8 mouse cellular contexts compared by ENCODE assay signal in genomic region chr6:119902204-119903080, GRCm38 (mm10). TPM values are rescaled to one million over a fixed set of nuclear protein-coding genes. Genes with fewer than 3 reads are reported as not detected.
DNase-seq lines count a peak whose midpoint lies in the region; ATAC-seq lines count a peak whose summit lies in the region.

Gene Rad52, plus strand, starts transcription at chr6:119902698.

- H3K4me3 ChIP-seq in hindbrain, embryonic 11.5 days (ENCODE audit: low read depth, low read length) = peak within 1 kb of the TSS; percentile 70

- H3K36me3 ChIP-seq in hindbrain, embryonic 11.5 days (ENCODE audit: control insufficient read depth, insufficient read depth, low read length) = no peaks in the 10 kb centered on the region

- ATAC-seq in hindbrain, embryonic 11.5 days (ENCODE audit: low FRiP score) = peak; percentile 93

- H3K4me2 ChIP-seq in hindbrain, embryonic 11.5 days (replicated peaks; ENCODE audit: low read depth, low read length) = peak within 1 kb of the TSS; percentile 69

- no peaks in the 10 kb centered on the region for H3K4me1 ChIP-seq in hindbrain, embryonic 11.5 days (replicated peaks; ENCODE audit: control insufficient read depth, insufficient read depth, low read length)

- no peaks in the 10 kb centered on the region for H3K9me3 ChIP-seq in hindbrain, embryonic 11.5 days (ENCODE audit: control insufficient read depth, low read length)

- 1% methylated on average over 63 of the region's 67 CpGs for WGBS in hindbrain, embryonic 11.5 days

- H3K27ac ChIP-seq in hindbrain, embryonic 11.5 days (ENCODE audit: low read depth, low read length) = peak within 1 kb of the TSS; percentile 83

- no peaks in the 10 kb centered on the region for H3K27me3 ChIP-seq in hindbrain, embryonic 11.5 days (ENCODE audit: control insufficient read depth, insufficient read depth, low read length)

- peak; percentile 93 for DNase-seq in MN1 (ENCODE audit: low spot score)
- DNase-seq in cerebellum, adult 9-10 months = peak; percentile 92
- DNase-seq in frontal cortex, adult 2 months (ENCODE audit: extremely low spot score in 1 of 2, low spot score in 1 of 2) = peak; percentile 71 to 94
- DNase-seq in hindbrain, embryonic 11.5 days (ENCODE audit: low spot score) = peak; percentile 91
- DNase-seq in layer of hippocampus, postnatal 10 days (ENCODE audit: low spot score in 2 of 2) = peak; percentile 86 to 89
- DNase-seq in lung, postnatal 10 days = peak; percentile 92
- DNase-seq in ovary, postnatal 36 days (ENCODE audit: low spot score) = peak; percentile 82
- peak; percentile 86 for DNase-seq in thymus, postnatal 25 days

- peak within 1 kb of the TSS; percentile 87 for H3K9ac ChIP-seq in hindbrain, embryonic 11.5 days (ENCODE audit: low read depth, low read length)

RNA-seq across cellular contexts. Expression of gene Rad52, which starts in this region (rescaled TPM):
- 50.6 and 54.3 TPM in 2 replicates for polyA plus RNA-seq in frontal cortex, adult 2 months (2012; rRNA removed)
- polyA plus RNA-seq in hindbrain, embryonic 11.5 days (2014; fragmentation: Nextera tagmentation; extraction: Ambion mirVana) = 24.0 and 28.5 TPM in 2 replicates
- total RNA-seq in layer of hippocampus, postnatal 10 days (2021) = 10 to 100 TPM; 26.0 to 29.8 TPM

Comparison
In these comparisons a context has a peak if more than half of its experiments do, and no peak if none do; other contexts are left out.
1. Peak in every context shown above with its lines: DNase-seq, ATAC-seq, H3K4me3 ChIP-seq and H3K27ac ChIP-seq.